Mouse (Mus musculus) C2C12 (cell line): ENCODE data around the gene Pax7.

Experiments used
- CTCF ChIP-seq: IDR thresholded peaks from one replicate; pipeline ENCODE4 v1.5.1; 2011; ENCODE audit not compliant: control insufficient read depth, insufficient read depth, insufficient read length
- USF1 ChIP-seq: IDR thresholded peaks from one replicate; pipeline ENCODE4 v1.6.1; 2011; ENCODE audit warnings: low read depth, mild to moderate bottlenecking, control low read depth, moderate library complexity

DNA sequence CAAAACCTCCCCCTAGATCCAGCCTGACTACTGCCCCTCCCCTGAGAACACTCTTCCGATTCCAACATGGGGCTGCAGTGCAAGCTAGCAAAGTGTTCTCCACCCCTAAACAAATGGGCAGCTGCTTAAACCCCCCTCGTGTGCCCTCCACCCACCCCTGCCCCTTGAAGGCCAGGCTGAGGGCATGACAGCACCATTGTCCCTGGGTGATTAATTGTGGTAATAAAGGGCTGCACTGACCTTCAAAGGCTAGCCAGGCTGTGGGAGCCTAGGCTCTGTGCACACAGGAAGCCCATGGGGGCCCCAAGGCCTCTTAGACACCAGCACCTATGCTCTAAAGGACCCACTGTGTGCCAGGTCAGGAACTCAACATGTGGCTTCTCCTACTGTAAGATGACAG, 29.3 kb downstream of the Pax7 start:
- no peak for TF ChIP-seq CTCF
- no peak for TF ChIP-seq USF1
